Mouse (Mus musculus) ES-E14 (cell line): ENCODE measurements around the gene Clip1.

ENCODE experiments used
- CHD2 ChIP-seq: IDR thresholded peaks from 2 replicates; pipeline ENCODE4 v1.6.1; 2014; ENCODE audit warnings: mild to moderate bottlenecking, low read depth, low read length, inconsistent platforms
- HCFC1 ChIP-seq: IDR thresholded peaks from 2 replicates; pipeline ENCODE4 v1.6.1; 2012; ENCODE audit warnings: low read length, inconsistent platforms, borderline replicate concordance; ENCODE audit not compliant: insufficient read depth
- MAFK ChIP-seq: IDR thresholded peaks from 2 replicates; pipeline ENCODE4 v1.6.1; 2014; ENCODE audit warnings: mild to moderate bottlenecking, low read depth, low read length, inconsistent platforms; ENCODE audit not compliant: insufficient read depth
- ZNF384 ChIP-seq: IDR thresholded peaks from 2 replicates; pipeline ENCODE4 v1.6.1; 2012; ENCODE audit warnings: low read depth, low read length, inconsistent platforms

- TF ChIP-seq ZNF384 (no peak), HCFC1 (no peak), CHD2 (no peak), MAFK (no peak)
Measured at GRCm38 (mm10) chr5:123665956-123666355, 18.5 kb downstream of the Clip1 start.
